Mouse (Mus musculus): ENCODE measurements around the gene Pkd1.

GRCm38 (mm10) chr17:24593992-24594890 lies 44.6 kb downstream of the Pkd1 start:
- TF ChIP-seq POLR2A (IDR thresholded peaks at IDR 0.05; ENCODE audit: borderline replicate concordance, low read depth, low read length): no peak
- no peak for TF ChIP-seq CTCF (IDR thresholded peaks at IDR 0.05; ENCODE audit: low read depth, low read length)
